Mouse (Mus musculus): ENCODE data around the gene AL731706.2.
"Not testable (repeated sequence)": the region's sequence is repeated elsewhere in the genome, so short reads cannot be mapped to it uniquely, and the experiment has no call there.

AL731706.2 gene

GRCm38 (mm10) chr2:136885579-136885978, at the start of gene AL731706.2:
Gene AL731706.2, minus strand, starts transcription at chr2:136885679.
- DNase-seq (ENCODE audit: low spot score in 2 of 2), result no peak

- DNase-seq (ENCODE audit: low spot score in 2 of 2), result peak in 1 of 2 experiments; percentile 47
Measured at GRCm38 (mm10) chr2:136921003-136921408, 35.5 kb upstream of the AL731706.2 start.

- no peak for DNase-seq (ENCODE audit: low spot score in 2 of 2)
Measured at GRCm38 (mm10) chr2:136920257-136920993, 34.9 kb upstream of the AL731706.2 start.

- no peak for DNase-seq (ENCODE audit: low spot score in 2 of 2)
Measured at GRCm38 (mm10) chr2:136919433-136919832, 34.0 kb upstream of the AL731706.2 start.

GRCm38 (mm10) chr2:136914334-136914902, 28.9 kb upstream of the AL731706.2 start:
- DNase-seq (ENCODE audit: low spot score in 2 of 2), result no peak

- DNase-seq (ENCODE audit: low spot score in 2 of 2), result no peak
Measured at GRCm38 (mm10) chr2:136913021-136913420, 27.5 kb upstream of the AL731706.2 start.

- DNase-seq (ENCODE audit: low spot score in 2 of 2), result no peak
Measured at GRCm38 (mm10) chr2:136911958-136912411, 26.5 kb upstream of the AL731706.2 start.

GRCm38 (mm10) chr2:136909298-136909697, 23.8 kb upstream of the AL731706.2 start:
- no peak for DNase-seq (ENCODE audit: low spot score in 2 of 2)

- no peak for DNase-seq (ENCODE audit: low spot score in 2 of 2)
Measured at GRCm38 (mm10) chr2:136908596-136908995, 23.1 kb upstream of the AL731706.2 start.

GRCm38 (mm10) chr2:136896131-136896530, 10.7 kb upstream of the AL731706.2 start:
- no peak for DNase-seq (ENCODE audit: low spot score in 2 of 2)

- DNase-seq (ENCODE audit: low spot score in 2 of 2), result no peak
Measured at GRCm38 (mm10) chr2:136894494-136894893, 9.0 kb upstream of the AL731706.2 start.

- peak; percentile 97 to 99 for DNase-seq (ENCODE audit: low spot score in 2 of 2)
Measured at GRCm38 (mm10) chr2:136891951-136892371, 6.5 kb upstream of the AL731706.2 start.

GRCm38 (mm10) chr2:136891068-136891950, 5.8 kb upstream of the AL731706.2 start, which contains the start of the genes Slx4ip, AL731706.1 and Mkks:
Gene Slx4ip, plus strand, starts transcription at chr2:136891218.
Gene AL731706.1, minus strand, starts transcription at chr2:136891389.
Gene Mkks, minus strand, starts transcription at chr2:136891389.
- DNase-seq (ENCODE audit: low spot score in 2 of 2), result peak; percentile 99 to 100

- DNase-seq (ENCODE audit: low spot score in 2 of 2), result not testable (repeated sequence)
Measured at GRCm38 (mm10) chr2:136890716-136891067, 5.2 kb upstream of the AL731706.2 start.

GRCm38 (mm10) chr2:136886846-136887245, 1.4 kb upstream of the AL731706.2 start:
- peak in 1 of 2 experiments; percentile 57 for DNase-seq (ENCODE audit: low spot score in 2 of 2)

GRCm38 (mm10) chr2:136854543-136855388, 30.7 kb downstream of the AL731706.2 start:
- peak in 1 of 2 experiments; percentile 21 for DNase-seq (ENCODE audit: low spot score in 2 of 2)

- no peak for DNase-seq (ENCODE audit: low spot score in 2 of 2)
Measured at GRCm38 (mm10) chr2:136850366-136850765, 35.1 kb downstream of the AL731706.2 start.

- DNase-seq (ENCODE audit: low spot score in 2 of 2), result no peak
Measured at GRCm38 (mm10) chr2:136837994-136838393, 47.5 kb downstream of the AL731706.2 start.

GRCm38 (mm10) chr2:136835882-136836281, 49.6 kb downstream of the AL731706.2 start:
- DNase-seq (ENCODE audit: low spot score in 2 of 2), result peak in 1 of 2 experiments; percentile 11
